Mouse (Mus musculus) C2C12 (cell line): Measurements from ENCODE around the gene Tvp23a.

ENCODE experiments used
- CTCF ChIP-seq: IDR thresholded peaks from one replicate; pipeline ENCODE4 v1.5.1; 2011; ENCODE audit not compliant: control insufficient read depth, insufficient read depth, insufficient read length
- MAX ChIP-seq: IDR thresholded peaks from one replicate; pipeline ENCODE4 v1.6.1; 2011; ENCODE audit warnings: mild to moderate bottlenecking, control low read depth
- MYOG ChIP-seq: IDR thresholded peaks from one replicate; pipeline ENCODE4 v1.6.1; 2011; ENCODE audit not compliant: control insufficient read depth, insufficient read length; ENCODE audit errors: extremely low read depth

DNA sequence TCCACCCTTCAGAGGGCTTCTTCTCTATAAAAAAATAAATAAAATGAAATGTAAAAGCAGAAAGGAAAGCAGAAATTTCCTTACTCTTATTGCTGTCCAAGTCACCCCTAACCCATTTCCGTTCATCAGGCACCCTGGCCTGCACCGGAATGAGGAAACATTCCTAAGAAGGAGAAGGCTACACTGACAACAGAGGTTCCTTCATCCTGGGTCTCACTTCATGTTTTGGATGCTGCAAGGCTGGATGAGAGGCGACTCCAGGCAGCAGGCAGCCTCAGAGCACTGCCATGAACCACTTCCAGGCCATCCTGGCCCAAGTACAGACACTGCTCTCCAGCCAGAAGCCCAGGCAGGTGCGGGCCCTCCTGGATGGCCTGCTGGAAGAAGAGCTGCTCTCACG, 32.7 kb upstream of the Tvp23a start, which contains the start of gene Ciita:
- TF ChIP-seq CTCF = no peak
- TF ChIP-seq MYOG = no peak
- TF ChIP-seq MAX = no peak
